Mouse (Mus musculus) T-helper 2 cell (primary cell): ENCODE measurements around the gene Nadk.

Source experiments
- in situ Hi-C: fragments of 300-600 bp; cut with MboI, MseI; formaldehyde crosslinking; loops from one replicate; pipeline ENCODE4 v1.15.1; 2025; ENCODE audit warnings: high pct_unique_total_duplicates

Gene Nadk

DNA sequence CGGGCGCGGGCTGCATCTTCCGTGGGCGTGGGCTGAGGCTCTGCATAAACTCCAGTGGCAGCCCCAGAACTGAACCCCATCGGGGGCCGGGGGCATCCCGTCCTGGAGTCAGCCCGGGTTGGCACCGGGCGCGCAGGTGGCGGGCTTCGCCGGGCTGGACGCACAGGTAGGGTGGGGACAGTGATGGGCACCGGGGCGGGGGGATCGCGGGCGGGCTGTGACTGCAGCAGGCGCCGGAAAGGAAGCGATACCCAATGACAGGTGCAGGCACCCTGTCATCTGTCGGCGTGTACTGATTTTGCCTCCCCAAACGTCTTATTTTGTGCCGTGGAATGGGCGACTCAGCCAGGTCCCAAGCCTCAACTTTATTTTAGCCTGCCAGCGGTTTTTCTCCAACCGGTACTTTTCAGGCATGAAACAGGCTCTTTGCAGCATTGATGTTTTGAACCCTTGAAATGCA, 39.8 kb downstream of the Nadk start:
- in situ Hi-C loops, result no loop called here

DNA sequence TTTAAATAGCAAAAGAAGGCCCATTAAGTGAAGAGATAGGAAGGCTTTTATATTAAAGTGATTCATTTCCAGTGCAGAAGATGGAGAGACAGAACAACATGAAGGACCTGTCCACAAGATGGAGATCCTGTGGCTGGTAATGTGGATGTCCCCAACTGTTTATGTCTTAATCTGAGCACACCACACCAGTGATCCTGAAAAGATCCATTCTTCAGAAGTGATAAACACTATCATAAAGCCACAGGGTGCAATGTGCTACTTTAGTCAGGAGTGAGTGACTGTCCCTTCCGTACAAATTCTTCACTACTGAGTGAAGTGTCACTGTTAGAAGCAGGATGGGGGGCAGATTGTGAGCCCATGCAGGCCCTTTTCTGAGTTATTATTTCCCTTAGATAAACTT, 40.6 kb downstream of the Nadk start:
- in situ Hi-C loops, result no loop called here

DNA sequence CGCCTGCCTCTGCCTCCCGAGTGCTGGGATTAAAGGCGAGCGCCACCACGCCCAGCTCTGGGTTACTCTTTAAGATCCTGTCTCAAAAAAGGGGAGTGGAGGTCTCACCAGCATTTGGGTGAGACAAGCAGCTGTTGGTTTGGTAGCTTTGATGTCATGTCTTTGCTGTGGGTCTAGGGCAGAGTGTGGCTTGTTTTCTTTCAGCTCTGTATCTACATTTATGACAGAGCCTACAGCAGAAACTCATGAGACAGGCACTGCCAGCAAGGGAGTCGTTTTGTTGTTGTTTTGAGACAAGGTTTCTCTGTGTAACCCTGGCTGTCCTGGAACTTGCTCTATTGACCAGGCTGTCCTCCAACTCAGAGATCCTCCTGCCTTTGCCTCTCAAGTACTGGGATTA, 41.6 kb downstream of the Nadk start:
- in situ Hi-C loops, result no loop called here

DNA sequence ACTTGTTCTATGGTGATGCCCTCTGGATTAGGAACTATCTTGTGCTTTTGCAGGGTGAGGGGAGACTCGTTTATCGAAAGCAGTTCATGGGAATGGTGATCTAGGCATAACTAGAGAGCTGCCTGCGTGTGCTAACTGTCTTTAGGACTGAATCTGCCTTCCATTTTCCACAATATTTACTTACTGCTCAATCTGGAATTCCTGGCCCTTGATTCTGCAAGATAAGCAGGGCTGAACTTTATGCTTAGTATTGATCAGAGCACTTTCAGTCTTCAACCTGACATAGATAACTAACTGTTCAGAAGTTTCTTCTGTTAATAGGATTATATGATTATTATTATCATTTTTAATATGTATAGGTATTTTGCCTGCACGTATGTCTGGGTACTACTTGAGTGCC, 43.0 kb downstream of the Nadk start:
- in situ Hi-C loops, result no loop called here

GRCm38 (mm10) chr4:155606825-155607224, 44.6 kb downstream of the Nadk start:
- in situ Hi-C loops, result no loop called here

- in situ Hi-C loops, result no loop called here
Measured at GRCm38 (mm10) chr4:155611860-155612259, 49.7 kb downstream of the Nadk start.

GRCm38 (mm10) chr4:155613264-155613663, 51.1 kb downstream of the Nadk start:
- in situ Hi-C loops, result no loop called here

GRCm38 (mm10) chr4:155618321-155618720, 56.1 kb downstream of the Nadk start:
- in situ Hi-C loops, result no loop called here

DNA sequence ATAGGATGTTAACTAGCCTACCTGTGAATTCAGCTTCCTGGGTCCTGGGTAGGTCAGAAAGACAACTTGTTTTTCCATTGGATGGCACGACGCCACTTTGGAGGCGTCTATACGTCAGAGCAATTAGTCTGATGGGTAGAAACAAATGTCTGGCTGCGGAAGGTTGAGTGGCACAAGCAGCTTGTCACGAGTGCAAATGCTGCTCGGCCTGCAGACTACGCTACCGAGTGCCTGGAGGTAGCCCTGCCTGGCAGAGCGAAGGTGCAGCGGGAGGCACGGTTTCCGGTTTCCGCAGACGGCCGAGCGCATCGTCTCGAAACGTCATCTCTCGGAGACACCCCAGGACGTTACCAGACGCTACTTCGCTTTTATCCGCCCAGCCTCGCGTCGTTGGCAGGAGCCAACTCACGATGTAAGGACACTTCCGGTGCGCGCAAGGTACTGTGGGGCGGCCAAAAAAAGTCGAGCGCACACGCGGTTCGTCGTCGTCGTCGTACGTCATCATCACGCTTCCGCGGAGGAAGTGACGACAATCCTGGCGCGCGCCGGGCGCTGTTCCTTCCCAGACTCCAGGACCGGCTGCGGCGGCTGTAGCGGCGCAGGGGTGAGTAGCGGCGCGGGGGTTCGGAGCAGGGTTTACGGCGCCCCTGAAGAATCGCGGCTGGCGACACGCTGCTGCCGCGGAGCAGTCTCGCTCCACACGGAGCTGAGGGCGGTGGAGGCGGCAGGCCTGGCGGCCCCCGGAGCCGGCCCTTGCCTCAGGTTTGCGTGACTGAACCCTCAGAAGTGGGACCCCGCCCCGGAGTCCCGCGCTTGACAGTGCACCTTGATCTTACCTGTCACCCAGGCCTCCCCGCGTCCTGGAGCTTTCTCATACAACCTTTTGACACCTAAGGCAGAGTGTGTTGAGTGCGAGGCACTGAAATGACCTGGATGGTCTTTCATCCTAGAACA, 62.4 kb downstream of the Nadk start, which contains the start of gene Cdk11b:
TSS of gene Cdk11b (plus strand) at position 517 of the 954 bp plus-strand sequence.
- in situ Hi-C loops, result no loop called here

GRCm38 (mm10) chr4:155630267-155630666, 68.1 kb downstream of the Nadk start:
- in situ Hi-C loops, result no loop called here

DNA sequence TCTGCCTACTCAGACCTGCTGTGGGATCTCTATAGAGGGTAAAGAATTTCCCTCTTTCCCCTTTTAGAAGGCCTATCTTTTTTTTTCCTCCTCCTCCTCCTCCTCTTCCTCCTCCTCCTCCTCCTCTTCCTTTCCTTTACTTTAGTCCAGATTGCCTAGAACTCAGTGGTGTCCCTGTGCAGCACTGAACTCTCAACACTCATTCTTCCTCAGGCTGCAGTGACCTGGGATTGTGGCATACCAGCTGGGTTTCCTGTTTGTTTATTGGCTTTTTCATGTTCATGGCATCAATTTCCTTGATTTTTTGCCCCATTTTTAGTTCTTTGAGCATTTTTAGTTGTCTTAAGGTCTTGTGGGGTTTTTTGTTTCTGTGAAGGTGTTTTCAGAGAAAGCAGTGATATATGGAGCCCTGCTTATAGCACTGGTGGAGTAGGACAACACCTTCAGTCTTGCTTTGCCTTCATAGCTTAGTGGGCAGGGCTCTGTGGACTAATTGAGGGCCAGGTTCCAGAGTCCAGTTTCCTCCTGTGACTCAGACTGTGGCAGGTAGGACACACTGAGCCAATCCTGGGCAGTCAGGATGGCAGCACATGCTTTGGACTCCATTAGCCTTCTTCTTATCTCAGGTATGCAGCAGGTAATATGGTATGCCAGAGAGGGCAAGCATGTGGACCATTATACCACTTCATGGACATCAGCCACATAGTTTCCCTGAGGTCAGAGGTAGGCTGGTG, 73.8 kb downstream of the Nadk start:
- in situ Hi-C loops, result no loop called here
